Mouse (Mus musculus) layer of hippocampus, adult 2 months (tissue): ENCODE measurements around the gene Nqo2. TPM values are rescaled to one million over a fixed set of nuclear protein-coding genes. Genes with fewer than 3 reads are reported as not detected.

Source experiments
- DNase-seq, 2 experiments: peaks; one replicate each; pipeline ENCODE4 v3.0.0; 2022; ENCODE audit warnings: low spot score in 2 of 2
- H3K27ac ChIP-seq: fragments of 200-600 bp; 2 replicates; pipeline ENCODE4 v1.8.1; 2022
- H3K4me3 ChIP-seq: fragments of 200-600 bp; 2 replicates; pipeline ENCODE4 v1.8.1; 2022; ENCODE audit warnings: mild to moderate bottlenecking
- CTCF ChIP-seq: fragments of 200-600 bp; conservative IDR thresholded peaks from 2 replicates; pipeline ENCODE4 v1.8.1; 2022; ENCODE audit warnings: antibody characterized with exemption, mild to moderate bottlenecking, moderate library complexity
- total RNA-seq, 2 experiments: library from RNA; stranded (reverse); gene quantifications; 2 replicates each; pipeline ENCODE4 v1.2.3; 2021

Gene Nqo2
- total RNA-seq, 2 experiments from 2014 or later: 7.5 to 9.1 TPM

GRCm38 (mm10) chr13:34016927-34017569 lies 52.6 kb downstream of the Nqo2 start:
- TF ChIP-seq CTCF: no peak
- Histone ChIP-seq H3K27ac (no peak overlapping the region), H3K4me3 (no peak overlapping the region)
- DNase-seq: no peak

- H3K27ac ChIP-seq: no peak overlapping the region
- no peak for DNase-seq
- TF ChIP-seq CTCF: no peak
- H3K4me3 ChIP-seq: no peak overlapping the region
Measured at GRCm38 (mm10) chr13:34018521-34018920, 54.0 kb downstream of the Nqo2 start.

- no peak overlapping the region for H3K27ac ChIP-seq
Measured at GRCm38 (mm10) chr13:34021998-34022397, 57.5 kb downstream of the Nqo2 start.

GRCm38 (mm10) chr13:34032041-34032440 lies 67.6 kb downstream of the Nqo2 start:
- no peak for TF ChIP-seq CTCF
- Histone ChIP-seq H3K27ac (no peak overlapping the region), H3K4me3 (no peak overlapping the region)
- DNase-seq: no peak

More at GRCm38 (mm10) chr13:34021998-34022397, 57.5 kb downstream of the Nqo2 start:
- DNase-seq: no peak
- no peak overlapping the region for H3K4me3 ChIP-seq
- no peak for TF ChIP-seq CTCF

- no peak for DNase-seq
- H3K4me3 ChIP-seq: no peak overlapping the region
- H3K27ac ChIP-seq: no peak overlapping the region
- no peak for TF ChIP-seq CTCF
Measured at GRCm38 (mm10) chr13:34035424-34035823, 70.9 kb downstream of the Nqo2 start.

- DNase-seq: no peak
- TF ChIP-seq CTCF: no peak
- H3K4me3 ChIP-seq: no peak overlapping the region
- H3K27ac ChIP-seq: peak overlapping the region; percentile 97
Measured at GRCm38 (mm10) chr13:34036726-34037125, 72.2 kb downstream of the Nqo2 start.

GRCm38 (mm10) chr13:34037172-34038055 lies 72.9 kb downstream of the Nqo2 start, which contains the start of gene Bphl:
Gene Bphl (plus strand): TSS chr13:34037597.
- DNase-seq: peak; percentile 91 to 93
- peak within 1 kb of the TSS; percentile 97 for H3K27ac ChIP-seq
- no peak for TF ChIP-seq CTCF
- peak within 1 kb of the TSS; percentile 81 for H3K4me3 ChIP-seq

- DNase-seq: no peak
- H3K27ac ChIP-seq: peak overlapping the region; percentile 97
- H3K4me3 ChIP-seq: peak overlapping the region; percentile 81
- no peak for TF ChIP-seq CTCF
Measured at GRCm38 (mm10) chr13:34038056-34038432, 73.6 kb downstream of the Nqo2 start.

Other genes starting within 250 kb of the Nqo2 start
- not detected for gene Serpinb6e, start 121.3 kb upstream of the Nqo2 start, total RNA-seq
- gene Serpinb6c, start 59.0 kb upstream of the Nqo2 start, total RNA-seq: under 1 TPM; 0.59 to 0.97 TPM
- gene Ripk1, start 37.7 kb downstream of the Nqo2 start, total RNA-seq: 1 to 10 TPM; 6.9 to 7.3 TPM
- 10 to 100 TPM; 44.5 to 46.0 TPM for gene Serpinb6a, start 38.1 kb downstream of the Nqo2 start, total RNA-seq
- gene Bphl, start 72.9 kb downstream of the Nqo2 start, total RNA-seq: 10 to 100 TPM; 50.8 to 51.9 TPM
- gene Tubb2a, start 113.3 kb downstream of the Nqo2 start, total RNA-seq: 1,000 to 10,000 TPM in 1 of 2 experiments, 100 to 1,000 TPM in 1; 962 to 1,047 TPM
- 100 to 1,000 TPM; 227 to 233 TPM for gene Tubb2b, start 165.8 kb downstream of the Nqo2 start, total RNA-seq
- gene Psmg4, start 198.3 kb downstream of the Nqo2 start, total RNA-seq: 10 to 100 TPM; 23.7 to 23.9 TPM